Comparison of ENCODE assay signal across 13 mouse cellular contexts in the genomic region with DNA sequence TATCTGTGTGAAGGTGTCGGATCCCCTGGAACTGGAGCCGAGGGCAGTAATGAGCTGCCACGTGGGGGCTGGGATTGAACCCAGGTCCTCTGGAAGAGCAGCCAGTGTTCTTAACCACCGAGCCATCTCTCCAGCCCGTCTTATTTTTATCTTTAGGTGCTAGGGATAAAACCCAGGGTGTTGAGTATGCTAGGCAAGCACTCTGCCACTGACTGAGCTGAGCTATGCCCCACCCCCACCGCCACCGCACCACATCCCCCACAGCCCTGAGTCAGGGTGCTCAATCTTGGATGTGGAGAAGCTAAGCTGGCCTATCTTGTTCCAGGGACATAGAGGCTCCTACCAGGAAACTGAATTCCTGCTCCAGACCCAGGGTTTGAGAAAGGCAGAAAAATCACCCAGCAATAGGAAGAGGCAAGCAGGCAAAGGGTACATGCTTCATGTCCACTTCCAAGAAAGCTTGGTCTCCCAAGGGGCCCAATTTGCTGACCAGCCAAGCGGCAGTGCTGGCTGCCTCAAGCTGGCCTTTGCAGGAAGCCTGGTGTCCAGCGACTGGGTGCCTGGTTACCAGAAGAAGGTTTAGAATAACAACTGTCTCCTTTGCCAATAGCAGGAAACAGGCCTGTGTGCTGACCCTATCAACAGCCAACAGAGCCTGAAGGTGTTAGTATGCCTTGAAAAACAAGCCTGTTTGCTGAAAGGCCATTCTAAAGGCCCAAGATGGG. TPM values are rescaled to one million over a fixed set of nuclear protein-coding genes. Genes with fewer than 3 reads are reported as not detected.
DNase-seq lines count a peak whose midpoint lies in the region; TF ChIP-seq lines count a peak whose summit lies in the region.
"Had no signal": no experiment of that assay in that cellular context is flagged by ENCODE, and none has a peak within 500 bp of the region (broad histone marks: within the 10 kb centered on the region; RNA-seq: fewer than 3 reads in every experiment).

No protein-coding gene starts in this region.

- H3K4me3 ChIP-seq in left cerebral cortex, adult 2 months = no peak overlapping the region
- H3K4me3 ChIP-seq: forebrain, embryonic 13.5 days; liver, embryonic 15.5 days; megakaryocyte, embryonic 14.5 days had no signal

- intact Hi-C loops in left cerebral cortex, adult 2 months (cut with DNase I) = no loop called here

- peak; percentile 68 for DNase-seq in adrenal gland, postnatal 10 days
- DNase-seq in adrenal gland, adult 18-20 months (ENCODE audit: low spot score in 2 of 2) = no peak
- peak; percentile 19 to 28 for DNase-seq in left cerebral cortex, adult 2 months (ENCODE audit: extremely low spot score in 1 of 2, low spot score in 2 of 2)
- DNase-seq in left cerebral cortex, adult 18-20 months (ENCODE audit: low spot score in 2 of 2) = no peak
- peak; percentile 62 to 72 for DNase-seq in heart, adult 18-20 months
- peak; percentile 30 to 44 for DNase-seq in layer of hippocampus, postnatal 10 days (ENCODE audit: low spot score in 2 of 2)
- no peak for DNase-seq in B cell, adult 2 months
- no peak for DNase-seq in urinary bladder, postnatal 25 days (ENCODE audit: low spot score)
- DNase-seq: embryo, embryonic 11 days had no signal

- H3K27ac ChIP-seq in left cerebral cortex, adult 2 months = peak overlapping the region; percentile 69
- H3K27ac ChIP-seq: forebrain, embryonic 13.5 days; kidney, postnatal 0 days; liver, embryonic 15.5 days had no signal

- no peak for TF ChIP-seq CTCF in left cerebral cortex, adult 2 months (IDR thresholded peaks at IDR 0.05)

RNA-seq across cellular contexts. Expression of a gene that starts 9.4 kb away (rescaled TPM):
- 1,000 to 10,000 TPM in 1 of 2 experiments, 100 to 1,000 TPM in 1; 975 to 1,063 TPM for total RNA-seq in adrenal gland, postnatal 10 days (2021)
- total RNA-seq in adrenal gland, adult 18-20 months (2021) = 1,000 to 10,000 TPM; 1,056 to 1,163 TPM
- 100 to 1,000 TPM; 429 to 443 TPM for total RNA-seq in left cerebral cortex, adult 2 months (2021)
- 100 to 1,000 TPM; 475 to 476 TPM for total RNA-seq in left cerebral cortex, adult 18-20 months (2021)
- 1,000 to 10,000 TPM; 1,175 to 1,318 TPM for total RNA-seq in heart, adult 18-20 months (2021)
- total RNA-seq in layer of hippocampus, postnatal 10 days (2021) = 100 to 1,000 TPM; 411 to 434 TPM

RNA-seq across cellular contexts. Expression of a gene that starts 17.6 kb away (rescaled TPM):
- 1 to 10 TPM; 2.8 to 3.6 TPM for total RNA-seq in adrenal gland, postnatal 10 days (2021)
- total RNA-seq in adrenal gland, adult 18-20 months (2021) = 1 to 10 TPM; 1.5 to 2.1 TPM
- 1 to 10 TPM; 4.9 to 6.2 TPM for total RNA-seq in left cerebral cortex, adult 2 months (2021)
- 1 to 10 TPM; 7.3 to 7.8 TPM for total RNA-seq in left cerebral cortex, adult 18-20 months (2021)
- under 1 TPM; 0.46 to 0.69 TPM for total RNA-seq in heart, adult 18-20 months (2021)
- 1 to 10 TPM; 4.7 to 5.6 TPM for total RNA-seq in layer of hippocampus, postnatal 10 days (2021)

RNA-seq across cellular contexts. Expression of a gene that starts 20.5 kb away (rescaled TPM):
- total RNA-seq in adrenal gland, postnatal 10 days (2021) = 1 to 10 TPM; 3.2 to 8.0 TPM
- 1 to 10 TPM; 1.2 to 4.7 TPM for total RNA-seq in adrenal gland, adult 18-20 months (2021)
- total RNA-seq in left cerebral cortex, adult 2 months (2021) = 10 to 100 TPM; 14.5 to 16.8 TPM
- total RNA-seq in left cerebral cortex, adult 18-20 months (2021) = 10 to 100 TPM; 11.0 to 16.6 TPM
- 10 to 100 TPM; 14.3 to 14.7 TPM for total RNA-seq in heart, adult 18-20 months (2021)
- total RNA-seq in layer of hippocampus, postnatal 10 days (2021) = 10 to 100 TPM; 12.6 to 15.9 TPM

RNA-seq across cellular contexts. Expression of a gene that starts 30.4 kb away (rescaled TPM):
- total RNA-seq in adrenal gland, postnatal 10 days (2021) = 1 to 10 TPM; 4.0 to 5.8 TPM
- 1 to 10 TPM; 4.1 to 4.2 TPM for total RNA-seq in adrenal gland, adult 18-20 months (2021)
- total RNA-seq in left cerebral cortex, adult 2 months (2021) = 1 to 10 TPM in 1 of 2 experiments, under 1 TPM in 1; 0.61 to 3.1 TPM
- 1 to 10 TPM; 1.9 to 2.3 TPM for total RNA-seq in left cerebral cortex, adult 18-20 months (2021)
- total RNA-seq in heart, adult 18-20 months (2021) = 1 to 10 TPM in 1 of 2 experiments, under 1 TPM in 1; 0.45 to 1.1 TPM
- 1 to 10 TPM; 2.2 to 2.7 TPM for total RNA-seq in layer of hippocampus, postnatal 10 days (2021)

RNA-seq across cellular contexts. Expression of a gene that starts 31.1 kb away (rescaled TPM):
- total RNA-seq in adrenal gland, postnatal 10 days (2021) = 10 to 100 TPM; 40.9 to 42.5 TPM
- 10 to 100 TPM; 25.9 to 39.1 TPM for total RNA-seq in adrenal gland, adult 18-20 months (2021)
- total RNA-seq in left cerebral cortex, adult 2 months (2021) = 10 to 100 TPM; 20.2 to 20.8 TPM
- 10 to 100 TPM; 18.8 to 19.8 TPM for total RNA-seq in left cerebral cortex, adult 18-20 months (2021)
- total RNA-seq in heart, adult 18-20 months (2021) = 10 to 100 TPM; 10.3 to 11.9 TPM
- total RNA-seq in layer of hippocampus, postnatal 10 days (2021) = 10 to 100 TPM; 19.9 to 25.8 TPM

Comparison
In these comparisons a context has a peak if more than half of its experiments do, and no peak if none do; other contexts are left out.
1. DNase-seq: peak in adrenal gland, postnatal 10 days (single experiment), left cerebral cortex, adult 2 months (2 of 2), heart, adult 18-20 months (2 of 2) and layer of hippocampus, postnatal 10 days (2 of 2); none in adrenal gland, adult 18-20 months (0 of 2), left cerebral cortex, adult 18-20 months (0 of 2), B cell, adult 2 months (0 of 2) and urinary bladder, postnatal 25 days (single experiment).